Mouse (Mus musculus) midbrain, embryonic 14.5 days (tissue): ENCODE data around the gene Tmprss15. TPM values are rescaled to one million over a fixed set of nuclear protein-coding genes. Genes with fewer than 3 reads are reported as not detected.

Source experiments
- ATAC-seq: fragments of 200-750 bp; cut with Nextera tagmentation; 2 replicates; pipeline ENCODE4 v1.8.0; 2017; ENCODE audit warnings: moderate number of reproducible peaks, moderate library complexity; ENCODE audit not compliant: low FRiP score, low TSS enrichment
- DNase-seq: peaks from one replicate; pipeline ENCODE4 v3.0.0-alpha.2; 2015
- H3K27ac ChIP-seq: fragments of 300-500 bp; sonication (generic); replicated peaks from 2 replicates; pipeline ENCODE4 v1.5.1; 2014; ENCODE audit warnings: mild to moderate bottlenecking, low read depth, low read length, moderate library complexity
- H3K27me3 ChIP-seq: fragments of 300-500 bp; sonication (generic); 2 replicates; pipeline ENCODE4 v1.6.1; 2014; ENCODE audit warnings: low read length, control low read depth, mixed read lengths; ENCODE audit not compliant: control insufficient read depth, insufficient read depth
- H3K36me3 ChIP-seq: fragments of 300-500 bp; sonication (generic); 2 replicates; pipeline ENCODE4 v1.6.1; 2014; ENCODE audit warnings: low read length, control low read depth; ENCODE audit not compliant: control insufficient read depth, insufficient read depth
- H3K4me1 ChIP-seq: fragments of 300-500 bp; sonication (generic); 2 replicates; pipeline ENCODE4 v1.6.1; 2014; ENCODE audit warnings: mild to moderate bottlenecking, antibody characterized with exemption, low read length, control low read depth; ENCODE audit not compliant: control insufficient read depth, insufficient read depth
- H3K4me2 ChIP-seq: fragments of 300-500 bp; sonication (generic); 2 replicates; pipeline ENCODE4 v1.6.1; 2014; ENCODE audit warnings: mild to moderate bottlenecking, low read length, moderate library complexity
- H3K4me3 ChIP-seq: fragments of 300-500 bp; sonication (generic); replicated peaks from 2 replicates; pipeline ENCODE4 v1.5.1; 2014; ENCODE audit warnings: low read depth, low read length
- H3K9ac ChIP-seq: fragments of 300-500 bp; sonication (generic); replicated peaks from 2 replicates; pipeline ENCODE4 v1.6.1; 2014; ENCODE audit warnings: mild to moderate bottlenecking, low read length, moderate library complexity
- H3K9me3 ChIP-seq: fragments of 300-500 bp; sonication (generic); 2 replicates; pipeline ENCODE4 v1.6.1; 2016; ENCODE audit warnings: low read length, control low read depth, mixed read lengths; ENCODE audit not compliant: control insufficient read depth
- WGBS: fragments of 180-500 bp; shearing (Covaris S2); extraction: QIAGEN DNeasy Blood & Tissue Kit; methylation state at CpG from one replicate; pipeline ENCODE4 v1.1.7; 2014; 5-methylcytosine and 5-hydroxymethylcytosine counted together
- polyA plus RNA-seq: library from polyadenylated mRNA; unstranded; fragments of >200 nt; fragmentation: Nextera tagmentation; extraction: Ambion mirVana; gene quantifications from 2 replicates; pipeline ENCODE4 v1.2.1, GENCODE M21; 2014

The Tmprss15 gene
- polyA plus RNA-seq, 1 experiment from 2014 or later, result not detected

DNA sequence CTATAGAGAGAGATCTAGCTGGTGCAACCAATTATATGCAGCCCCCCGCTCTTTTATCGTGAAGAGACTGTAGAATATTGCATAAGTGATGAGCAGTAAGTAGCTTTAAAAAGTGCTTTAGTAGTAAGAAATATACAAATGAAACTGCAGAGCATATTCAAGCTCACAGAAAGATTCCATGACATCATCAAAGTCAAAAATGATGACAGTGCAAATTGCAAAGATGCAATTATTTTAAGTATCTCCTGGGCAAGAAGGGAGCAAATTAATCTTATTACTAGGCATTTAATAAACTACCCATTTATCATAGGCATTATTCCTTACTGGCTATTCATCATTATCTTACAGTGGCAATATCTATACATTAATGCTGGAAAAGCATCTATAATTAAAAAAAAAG lies 156.6 kb downstream of the Tmprss15 start:
- 90% methylated on average over 2 of the region's 2 CpGs for WGBS

DNA sequence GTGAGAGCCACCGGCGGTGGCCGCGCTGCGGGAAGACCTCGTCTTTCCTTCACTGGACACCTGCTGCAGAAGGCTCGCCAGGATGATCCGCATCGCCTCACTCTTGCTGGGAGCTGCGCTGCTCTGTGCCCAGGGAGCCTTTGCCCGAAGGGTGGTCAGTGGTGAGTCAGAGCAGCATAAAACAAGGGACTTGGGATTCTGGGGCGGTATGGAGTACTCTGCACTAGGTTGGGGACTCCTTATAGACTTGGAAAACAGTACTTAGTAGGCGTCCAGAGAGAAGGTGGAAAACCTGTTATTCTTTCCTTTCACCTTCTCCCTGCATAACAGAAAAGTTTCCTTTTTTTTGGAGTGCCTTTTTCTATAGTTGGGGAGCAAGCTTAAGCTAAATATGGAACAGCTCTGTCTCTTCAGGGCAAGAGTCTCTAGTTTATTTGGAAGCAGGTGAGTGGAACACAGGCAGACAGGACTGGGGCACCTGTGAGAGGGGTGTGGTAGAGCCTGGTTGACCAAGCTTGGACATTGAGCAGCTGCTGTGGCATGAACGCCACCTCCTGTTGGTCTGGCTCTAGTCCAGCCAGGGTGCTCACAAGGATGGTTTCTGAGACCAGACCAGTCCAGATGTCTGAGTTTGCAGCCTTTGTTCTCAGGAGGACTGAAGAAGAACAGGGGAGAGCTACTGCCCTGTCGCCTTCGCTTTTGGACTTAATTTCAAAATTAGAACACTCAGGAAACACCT lies 159.4 kb downstream of the Tmprss15 start:
- 11% methylated on average over 16 of the region's 16 CpGs for WGBS
- no peak overlapping the region for H3K27ac ChIP-seq
- peak overlapping the region; percentile 70 for H3K9ac ChIP-seq
- ATAC-seq (peak; percentile 66), DNase-seq (peak; percentile 14)
- no peaks in the 10 kb centered on the region for H3K36me3 ChIP-seq
- H3K4me1 ChIP-seq, result peaks cover 9% of the 10 kb centered on the region; the same call in 1 of the 2 replicates
- H3K4me3 ChIP-seq, result peak overlapping the region; percentile 51
- H3K27me3 ChIP-seq, result no peaks in the 10 kb centered on the region
- peak overlapping the region; percentile 99 for H3K4me2 ChIP-seq
- H3K9me3 ChIP-seq, result no peaks in the 10 kb centered on the region

More for the DNA sequence above, 156.6 kb downstream of the Tmprss15 start:
- H3K4me1 ChIP-seq, result peaks cover 9% of the 10 kb centered on the region; the same call in 1 of the 2 replicates
- H3K27ac ChIP-seq, result no peak overlapping the region
- ATAC-seq (no peak), DNase-seq (no peak)
- H3K36me3 ChIP-seq, result no peaks in the 10 kb centered on the region
- no peak overlapping the region for H3K9ac ChIP-seq
- H3K9me3 ChIP-seq, result no peaks in the 10 kb centered on the region
- no peaks in the 10 kb centered on the region for H3K27me3 ChIP-seq
- no peak overlapping the region for H3K4me2 ChIP-seq
- H3K4me3 ChIP-seq, result no peak overlapping the region

DNA sequence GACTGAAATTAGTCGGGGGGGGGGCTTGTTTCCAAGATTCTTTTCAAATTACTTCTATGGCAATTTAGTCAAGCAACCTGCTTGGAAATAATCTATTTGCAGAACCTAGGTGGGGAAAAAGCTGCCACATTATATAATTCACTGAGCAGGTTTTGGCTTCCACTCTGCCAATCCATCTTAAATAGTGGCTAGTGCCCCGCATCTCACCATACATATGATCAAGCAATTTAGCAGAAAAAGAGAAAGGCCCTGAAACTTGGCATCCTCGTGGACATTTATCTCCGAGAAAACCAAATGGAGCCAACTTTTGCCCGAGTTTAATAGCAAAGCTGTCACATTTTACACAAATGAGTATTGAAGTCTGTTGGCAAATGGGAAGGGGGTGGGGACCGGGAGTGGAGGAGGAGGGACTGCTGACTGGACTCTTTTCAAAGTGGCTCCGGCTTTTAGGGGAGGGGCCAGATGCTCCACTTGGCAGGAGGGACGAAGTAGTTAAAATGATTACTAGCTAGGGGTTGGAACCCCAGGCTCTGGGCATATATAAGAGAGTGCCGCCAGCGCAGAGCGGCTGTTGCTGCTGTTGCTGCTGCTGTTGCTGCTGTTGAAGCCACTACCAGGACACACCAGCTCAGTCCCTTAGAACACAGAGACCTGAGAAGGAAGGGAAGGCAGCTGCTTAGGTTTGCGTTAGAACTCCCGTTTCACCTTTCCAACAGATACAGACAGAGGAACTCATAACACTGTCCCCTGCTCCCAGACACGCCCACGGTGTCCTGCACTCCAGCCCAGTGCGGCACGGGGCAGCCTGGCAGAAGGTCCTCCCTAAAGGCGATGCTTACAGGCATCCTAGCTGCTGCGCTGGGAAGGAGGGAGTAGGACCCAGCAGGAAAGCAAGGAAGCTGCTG lies 160.3 kb downstream of the Tmprss15 start, which contains the start of gene Chodl:
TSS of gene Chodl (plus strand) at position 567 of the 905 bp plus-strand sequence.
- DNase-seq (peak; percentile 63), ATAC-seq (peak; percentile 76)
- no peak within 1 kb of the TSS for H3K27ac ChIP-seq
- peak within 1 kb of the TSS; percentile 51 for H3K4me3 ChIP-seq
- 12% methylated on average over 19 of the region's 19 CpGs for WGBS
- no peaks in the 10 kb centered on the region for H3K36me3 ChIP-seq
- no peaks in the 10 kb centered on the region for H3K9me3 ChIP-seq
- H3K4me2 ChIP-seq, result peak within 1 kb of the TSS; percentile 99
- peak within 1 kb of the TSS; percentile 70 for H3K9ac ChIP-seq
- H3K4me1 ChIP-seq, result peaks cover 9% of the 10 kb centered on the region; the same call in 1 of the 2 replicates
- H3K27me3 ChIP-seq, result no peaks in the 10 kb centered on the region

DNA sequence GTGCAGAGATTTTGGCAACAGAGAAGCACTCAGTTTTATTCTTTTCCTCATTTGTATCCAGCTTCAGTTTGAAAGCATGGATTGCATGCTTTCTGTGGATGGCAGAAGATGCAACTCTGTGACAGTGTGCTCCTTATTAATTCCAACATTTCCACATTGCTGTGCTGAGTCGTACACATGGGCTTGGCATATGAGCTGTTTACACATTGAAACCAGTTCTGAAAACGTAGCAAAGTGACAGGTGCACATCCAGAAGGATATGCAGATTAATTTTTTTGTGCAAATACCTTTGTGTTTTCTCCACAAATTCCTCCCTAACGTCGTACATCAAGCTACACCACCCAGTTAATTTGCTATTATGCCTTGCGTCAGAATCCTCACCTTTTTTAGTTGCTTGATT lies 168.3 kb downstream of the Tmprss15 start:
- DNase-seq, result no peak
- WGBS, result 71% methylated on average over 5 of the region's 5 CpGs
- Histone ChIP-seq H3K4me3 (no peak overlapping the region), H3K4me1 (no peaks in the 10 kb centered on the region), H3K36me3 (no peaks in the 10 kb centered on the region), H3K9me3 (no peaks in the 10 kb centered on the region), H3K9ac (no peak overlapping the region), H3K4me2 (no peak overlapping the region), H3K27ac (no peak overlapping the region), H3K27me3 (no peaks in the 10 kb centered on the region)
- ATAC-seq, result no peak

Other genes starting within 250 kb of the Tmprss15 start
- 5.8 and 6.3 TPM in 2 replicates for gene Chodl, start 160.1 kb downstream of the Tmprss15 start, polyA plus RNA-seq